Mouse (Mus musculus): Measurements from ENCODE around the gene Car15.

DNA sequence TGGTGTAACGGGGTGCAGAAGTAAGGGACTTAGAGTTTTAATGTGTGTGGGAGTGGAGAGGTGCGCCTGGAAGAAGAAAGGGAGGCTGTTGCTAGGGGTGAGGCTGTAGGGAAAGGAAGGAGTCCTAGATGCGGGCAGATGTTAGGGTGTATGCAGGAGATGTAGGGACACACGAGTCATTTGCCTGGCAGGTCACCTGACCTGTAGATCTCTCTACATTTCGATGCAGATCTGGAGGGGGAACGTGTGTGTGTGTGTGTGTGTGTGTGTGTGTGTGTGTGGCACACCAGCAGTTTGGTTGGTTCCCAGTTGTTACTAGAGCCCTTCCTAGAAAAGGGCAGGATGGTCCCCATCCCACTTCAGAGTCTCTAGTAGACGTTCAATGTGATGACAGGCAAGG, 33.2 kb downstream of the Car15 start:
- TF ChIP-seq CTCF (IDR thresholded peaks at IDR 0.05; ENCODE audit: borderline replicate concordance, insufficient read depth, low read depth, low read length) (no peak), POLR2A (IDR thresholded peaks at IDR 0.05; ENCODE audit: borderline replicate concordance, insufficient read depth, low read length) (no peak)
